Mouse (Mus musculus): Measurements from ENCODE around the gene Glcci1. TPM values are rescaled to one million over a fixed set of nuclear protein-coding genes. Genes with fewer than 3 reads are reported as not detected.

Glcci1 gene
- polyA plus RNA-seq, 1 experiment from 2014 or later: 7.7 TPM

DNA sequence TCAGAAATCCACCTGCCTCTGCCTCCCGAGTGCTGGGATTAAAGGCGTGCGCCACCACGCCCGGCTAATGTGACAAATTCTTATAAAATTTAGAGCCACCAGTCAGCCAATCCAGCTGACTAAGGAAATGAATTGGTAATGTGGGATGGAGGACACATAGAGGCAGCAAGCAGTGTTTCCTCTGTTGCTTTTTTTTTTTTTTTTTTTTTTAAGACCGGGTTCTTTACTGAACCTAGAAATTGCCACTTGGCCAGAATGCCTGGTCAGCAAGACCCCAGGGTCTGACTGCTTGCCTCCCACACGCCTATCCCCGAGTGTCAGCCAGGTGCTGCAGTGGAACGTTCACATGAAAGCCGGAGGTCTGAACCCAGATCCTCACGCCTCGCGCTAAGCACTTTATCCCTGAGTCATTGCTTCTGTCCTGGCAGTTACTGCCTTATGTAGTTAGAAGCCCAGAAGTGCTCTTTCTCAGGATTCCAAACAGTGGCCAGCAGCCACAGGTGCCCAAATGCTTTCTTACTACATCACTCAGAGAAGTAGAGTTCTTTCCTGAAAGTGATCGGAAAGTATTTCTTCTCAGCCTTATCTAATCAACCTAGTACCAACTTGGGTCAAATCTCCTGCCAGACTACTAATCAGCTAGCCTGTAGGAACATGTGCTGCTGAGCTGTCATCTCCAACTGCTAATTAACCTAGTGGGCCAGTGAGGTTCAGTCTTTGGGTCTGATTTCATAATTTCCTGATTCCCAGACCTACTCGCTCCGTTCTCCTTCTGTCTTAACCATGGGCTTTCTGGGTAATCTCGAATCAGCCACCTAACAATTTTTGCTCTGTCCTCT, 24.7 kb upstream of the Glcci1 start:
- Histone ChIP-seq H3K4me1 (ENCODE audit: insufficient read depth, low read depth, low read length) (no peaks in the 10 kb centered on the region; the same call in 1 of the 2 replicates), H3K4me2 (replicated peaks; ENCODE audit: low read depth, low read length) (no peak overlapping the region), H3K9ac (replicated peaks; ENCODE audit: low read depth) (no peak overlapping the region), H3K27me3 (replicated peaks; ENCODE audit: insufficient read depth, low read length) (no peaks in the 10 kb centered on the region), H3K9me3 (ENCODE audit: low read length) (no peaks in the 10 kb centered on the region), H3K27ac (ENCODE audit: low read length) (no peak overlapping the region), H3K4me3 (ENCODE audit: low read depth, low read length) (no peak overlapping the region), H3K36me3 (ENCODE audit: insufficient read depth, low read length) (no peaks in the 10 kb centered on the region)
- no peak for TF ChIP-seq EP300 (IDR thresholded peaks at IDR 0.05)
- TF ChIP-seq CTCF (IDR thresholded peaks at IDR 0.05): no peak
- no peak for ATAC-seq
- no peak for DNase-seq (ENCODE audit: low spot score)
- 79% methylated on average over 17 of the region's 17 CpGs for WGBS

DNA sequence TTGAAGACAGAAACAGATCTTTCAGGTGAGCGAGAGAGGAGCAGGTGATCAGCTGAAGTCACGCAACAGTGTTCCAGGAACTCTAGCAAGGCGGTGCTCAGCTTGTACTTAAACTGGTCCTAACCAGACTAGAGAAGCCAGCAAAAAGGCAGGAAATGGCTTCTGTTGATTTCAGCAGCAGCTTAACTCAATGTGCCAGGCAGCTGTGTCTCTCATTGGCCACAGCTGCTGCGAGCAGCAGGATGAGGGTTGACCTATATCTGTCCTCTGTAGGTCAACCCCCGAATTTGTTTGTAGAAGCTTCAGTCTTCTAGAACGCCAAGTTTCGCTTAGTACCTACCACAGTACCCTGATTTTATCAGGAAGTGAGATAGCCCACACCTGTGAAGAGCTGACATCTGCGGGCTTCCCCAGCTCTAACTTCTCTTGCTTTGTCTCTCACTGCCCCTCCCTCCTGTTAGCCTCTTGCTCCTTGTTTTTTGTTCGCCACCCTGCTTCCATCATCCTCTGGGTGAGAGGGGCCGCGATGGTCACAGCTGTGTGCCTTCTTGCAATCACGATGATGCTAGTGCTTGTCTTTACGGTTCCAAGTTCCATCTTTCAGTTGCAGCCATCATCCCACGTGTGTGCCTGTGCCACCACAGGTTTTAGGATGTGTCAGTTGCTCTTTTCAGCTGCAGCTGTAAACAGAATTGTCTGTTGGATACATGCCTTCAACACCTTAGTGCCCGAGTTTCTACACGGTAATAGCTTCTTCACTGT, 23.8 kb upstream of the Glcci1 start:
- no peaks in the 10 kb centered on the region for H3K36me3 ChIP-seq (ENCODE audit: insufficient read depth, low read length)
- H3K9me3 ChIP-seq (ENCODE audit: low read length): no peaks in the 10 kb centered on the region
- TF ChIP-seq EP300 (IDR thresholded peaks at IDR 0.05) (no peak), CTCF (IDR thresholded peaks at IDR 0.05) (no peak)
- H3K27ac ChIP-seq (ENCODE audit: low read length): no peak overlapping the region
- no peak overlapping the region for H3K4me2 ChIP-seq (replicated peaks; ENCODE audit: low read depth, low read length)
- 62% methylated on average over 16 of the region's 16 CpGs for WGBS
- H3K4me3 ChIP-seq (ENCODE audit: low read depth, low read length): no peak overlapping the region
- DNase-seq (ENCODE audit: low spot score): peak; percentile 53
- peak; percentile 72 for ATAC-seq
- H3K27me3 ChIP-seq (replicated peaks; ENCODE audit: insufficient read depth, low read length): no peaks in the 10 kb centered on the region
- no peaks in the 10 kb centered on the region; the same call in 1 of the 2 replicates for H3K4me1 ChIP-seq (ENCODE audit: insufficient read depth, low read depth, low read length)
- no peak overlapping the region for H3K9ac ChIP-seq (replicated peaks; ENCODE audit: low read depth)

DNA sequence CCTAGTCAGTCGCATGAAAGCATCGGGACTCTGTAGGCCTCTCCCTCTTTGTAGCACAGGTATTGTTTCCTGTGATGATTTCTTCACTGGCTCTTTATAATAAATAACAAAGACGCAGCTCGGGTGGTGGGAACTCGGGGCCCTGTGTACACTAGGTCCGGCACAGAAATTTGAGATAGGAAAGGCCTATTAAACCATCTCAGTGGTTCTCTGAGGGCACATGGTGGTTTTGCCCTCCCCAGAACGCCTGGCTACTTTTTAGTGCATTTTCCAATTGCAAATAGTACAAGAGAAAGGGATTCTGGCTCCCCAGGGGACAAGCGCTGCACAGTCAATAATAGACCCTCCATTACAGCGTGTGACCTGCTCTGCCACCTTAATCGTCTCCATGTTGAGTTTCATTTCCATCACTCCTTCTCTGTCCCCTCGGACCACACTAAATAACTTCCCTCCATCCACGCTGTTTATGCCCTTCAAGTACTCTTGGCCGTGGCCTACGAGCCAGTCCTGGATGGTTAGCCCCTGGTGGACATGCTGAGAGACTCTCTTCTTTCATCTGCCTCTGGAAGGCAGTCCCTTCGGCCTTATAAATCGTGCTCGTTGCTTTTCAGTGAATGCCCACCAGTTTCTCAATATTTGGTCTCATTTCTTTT, 22.9 kb upstream of the Glcci1 start:
- Histone ChIP-seq H3K4me3 (ENCODE audit: low read depth, low read length) (no peak overlapping the region), H3K4me2 (replicated peaks; ENCODE audit: low read depth, low read length) (no peak overlapping the region), H3K4me1 (ENCODE audit: insufficient read depth, low read depth, low read length) (no peaks in the 10 kb centered on the region; the same call in 1 of the 2 replicates), H3K27me3 (replicated peaks; ENCODE audit: insufficient read depth, low read length) (no peaks in the 10 kb centered on the region), H3K36me3 (ENCODE audit: insufficient read depth, low read length) (no peaks in the 10 kb centered on the region), H3K9ac (replicated peaks; ENCODE audit: low read depth) (no peak overlapping the region), H3K9me3 (ENCODE audit: low read length) (no peaks in the 10 kb centered on the region), H3K27ac (ENCODE audit: low read length) (no peak overlapping the region)
- 87% methylated on average over 17 of the region's 17 CpGs for WGBS
- ATAC-seq (no peak), DNase-seq (ENCODE audit: low spot score) (no peak)
- TF ChIP-seq EP300 (IDR thresholded peaks at IDR 0.05): no peak
- no peak for TF ChIP-seq CTCF (IDR thresholded peaks at IDR 0.05)

DNA sequence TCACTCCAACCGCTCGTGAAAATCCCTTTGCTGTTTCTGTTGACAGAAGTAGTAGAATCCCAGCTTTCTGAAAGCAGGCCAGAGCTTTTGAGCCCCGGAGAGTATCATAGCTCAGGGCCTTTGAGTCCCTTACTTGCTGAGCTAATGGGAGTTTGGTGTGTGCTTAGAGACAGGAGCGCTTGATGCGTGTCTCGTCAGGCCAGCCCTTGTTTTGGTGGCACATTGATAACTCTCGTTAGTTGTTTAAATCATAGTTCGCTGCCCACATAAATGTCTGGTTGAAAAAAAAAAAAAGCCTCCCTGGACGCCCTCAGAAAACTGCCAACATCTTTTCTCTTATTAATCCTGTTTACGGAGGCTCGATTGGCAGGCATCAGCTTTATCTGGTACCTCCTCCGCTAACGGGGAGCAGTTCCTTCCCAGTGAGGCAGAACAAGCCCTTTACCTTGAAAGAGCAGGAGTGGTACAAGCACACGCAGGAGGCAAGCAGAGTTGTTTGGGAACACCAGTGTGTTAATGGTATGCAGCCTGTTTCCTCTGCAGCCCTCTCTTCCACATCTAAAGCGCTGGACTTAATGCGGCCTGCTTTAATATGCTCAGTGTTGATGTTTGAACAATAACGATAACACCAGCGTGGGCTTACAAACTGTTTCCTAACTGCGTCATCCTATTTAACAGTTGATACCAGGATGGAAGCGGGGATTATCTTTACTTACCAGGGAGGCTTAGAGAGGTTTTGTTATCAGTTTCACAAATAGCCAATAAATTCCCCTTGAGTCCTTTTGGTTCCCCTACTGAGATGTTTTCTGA, 22.2 kb upstream of the Glcci1 start:
- no peak overlapping the region for H3K9ac ChIP-seq (replicated peaks; ENCODE audit: low read depth)
- no peak overlapping the region for H3K4me2 ChIP-seq (replicated peaks; ENCODE audit: low read depth, low read length)
- TF ChIP-seq CTCF (IDR thresholded peaks at IDR 0.05) (no peak), EP300 (IDR thresholded peaks at IDR 0.05) (no peak)
- no peaks in the 10 kb centered on the region for H3K27me3 ChIP-seq (replicated peaks; ENCODE audit: insufficient read depth, low read length)
- 68% methylated on average over 20 of the region's 20 CpGs for WGBS
- no peaks in the 10 kb centered on the region for H3K9me3 ChIP-seq (ENCODE audit: low read length)
- H3K36me3 ChIP-seq (ENCODE audit: insufficient read depth, low read length): no peaks in the 10 kb centered on the region
- no peak overlapping the region for H3K4me3 ChIP-seq (ENCODE audit: low read depth, low read length)
- H3K27ac ChIP-seq (ENCODE audit: low read length): no peak overlapping the region
- no peaks in the 10 kb centered on the region; the same call in 1 of the 2 replicates for H3K4me1 ChIP-seq (ENCODE audit: insufficient read depth, low read depth, low read length)
- DNase-seq (ENCODE audit: low spot score): no peak
- no peak for ATAC-seq

DNA sequence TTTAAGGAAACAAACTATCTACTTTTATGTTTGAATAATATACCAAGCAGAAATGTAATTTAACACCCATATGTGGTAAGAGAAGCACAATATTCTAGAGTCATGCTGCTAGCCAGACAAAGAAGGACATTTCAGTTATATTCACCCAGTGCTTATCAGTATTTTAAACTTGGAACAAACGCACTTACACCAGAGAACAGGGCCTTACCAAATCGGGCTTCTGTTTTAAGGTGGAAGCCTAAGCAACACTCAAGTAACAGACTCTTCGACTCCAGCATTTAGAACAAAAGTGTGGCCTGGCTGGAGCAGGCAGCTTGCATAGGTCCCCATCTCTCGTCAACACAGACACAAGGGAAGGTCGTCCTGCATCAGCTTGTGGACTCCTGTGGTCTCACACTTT, 21.2 kb upstream of the Glcci1 start:
- Histone ChIP-seq H3K4me3 (ENCODE audit: low read depth, low read length) (no peak overlapping the region), H3K4me2 (replicated peaks; ENCODE audit: low read depth, low read length) (no peak overlapping the region), H3K9me3 (ENCODE audit: low read length) (no peaks in the 10 kb centered on the region), H3K27ac (ENCODE audit: low read length) (no peak overlapping the region), H3K36me3 (ENCODE audit: insufficient read depth, low read length) (no peaks in the 10 kb centered on the region), H3K9ac (replicated peaks; ENCODE audit: low read depth) (no peak overlapping the region), H3K27me3 (replicated peaks; ENCODE audit: insufficient read depth, low read length) (no peaks in the 10 kb centered on the region), H3K4me1 (ENCODE audit: insufficient read depth, low read depth, low read length) (no peaks in the 10 kb centered on the region; the same call in 1 of the 2 replicates)
- no peak for ATAC-seq
- TF ChIP-seq CTCF (IDR thresholded peaks at IDR 0.05) (no peak), EP300 (IDR thresholded peaks at IDR 0.05) (no peak)
- WGBS: 45% methylated on average over 5 of the region's 5 CpGs
- DNase-seq (ENCODE audit: low spot score): no peak
